Mouse (Mus musculus): ENCODE measurements at regions not wholly inside any gene's neighbourhood (a gene's known extent, or its start where the extent isn't known, plus 50 kb on each side); places are given as distances from the start of the nearest gene placed in this dataset.

DNA sequence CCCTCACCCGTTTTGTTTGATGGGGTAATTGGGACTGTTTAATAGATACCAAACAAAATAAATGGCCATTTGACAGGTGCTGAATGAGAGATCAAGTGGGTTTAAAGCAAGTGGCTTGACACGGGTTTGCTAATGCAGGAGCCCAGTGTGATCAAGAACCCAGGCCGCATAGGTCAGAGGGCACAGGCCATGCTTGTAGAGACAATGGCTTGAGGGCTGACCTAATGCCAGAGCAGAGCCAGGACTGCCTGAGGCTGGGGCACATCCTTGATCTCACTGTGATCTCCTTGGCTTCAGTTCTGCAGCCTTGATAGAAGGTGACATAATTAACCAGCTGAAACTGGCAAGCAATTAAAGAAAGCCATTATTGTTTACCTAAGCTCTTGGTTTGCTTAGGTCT is 420.0 kb downstream of the Fut8 start:
- Histone ChIP-seq H3K36me3 (ENCODE audit: control insufficient read depth, insufficient read depth) (no peaks in the 10 kb centered on the region), H3K4me3 (ENCODE audit: insufficient read depth, poor library complexity, severe bottlenecking) (no peak overlapping the region), H3K27me3 (ENCODE audit: control insufficient read depth, insufficient read depth, insufficient read length) (no peaks in the 10 kb centered on the region), H3K79me3 (ENCODE audit: low read depth) (no peaks in the 10 kb centered on the region), H3K79me2 (ENCODE audit: control insufficient read depth, insufficient read depth) (no peaks in the 10 kb centered on the region), H3ac (ENCODE audit: control insufficient read depth, insufficient read length, low read depth) (no peak overlapping the region)
- TF ChIP-seq CTCF (IDR thresholded peaks at IDR 0.05; ENCODE audit: control insufficient read depth, insufficient read depth, insufficient read length) = no peak
- TF ChIP-seq USF1 (IDR thresholded peaks at IDR 0.05; ENCODE audit: low read depth) = no peak
- no peak for TF ChIP-seq MYOG (IDR thresholded peaks at IDR 0.05; ENCODE audit: control insufficient read depth, extremely low read depth, insufficient read length)
- TF ChIP-seq FOSL1 (IDR thresholded peaks at IDR 0.05; ENCODE audit: insufficient read depth, low read length, poor library complexity, severe bottlenecking) = no peak
- TF ChIP-seq MYOD1 (IDR thresholded peaks at IDR 0.05; ENCODE audit: control insufficient read depth, insufficient read length, low read depth) = no peak
- no peak for TF ChIP-seq MAX (IDR thresholded peaks at IDR 0.05)
- no peak for TF ChIP-seq CEBPB (IDR thresholded peaks at IDR 0.05; ENCODE audit: low read depth)

DNA sequence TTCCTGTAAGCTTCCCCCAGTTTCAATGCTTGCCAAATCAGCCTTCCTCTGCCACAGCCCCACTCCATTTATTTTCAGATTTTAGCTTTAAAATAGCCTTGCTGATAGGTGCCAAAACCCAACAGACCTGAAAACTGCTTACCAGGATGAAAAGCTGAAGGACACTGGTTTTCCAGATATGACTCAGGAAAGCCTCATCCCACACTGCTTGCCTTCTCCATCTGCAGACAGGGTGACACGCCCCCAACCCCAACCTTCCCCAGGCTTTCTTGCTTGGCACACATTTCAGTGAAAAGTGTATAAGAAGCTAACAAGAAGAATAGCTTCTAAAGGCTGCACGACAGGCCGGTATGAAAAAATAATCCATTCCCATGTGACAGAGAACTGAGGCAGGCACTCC is 425.3 kb downstream of the Fut8 start:
- Histone ChIP-seq H3K79me2 (ENCODE audit: control insufficient read depth, insufficient read depth) (no peaks in the 10 kb centered on the region), H3ac (ENCODE audit: control insufficient read depth, insufficient read length, low read depth) (no peak overlapping the region), H3K27me3 (ENCODE audit: control insufficient read depth, insufficient read depth, insufficient read length) (no peaks in the 10 kb centered on the region), H3K79me3 (ENCODE audit: low read depth) (no peaks in the 10 kb centered on the region), H3K4me3 (ENCODE audit: insufficient read depth, poor library complexity, severe bottlenecking) (no peak overlapping the region), H3K36me3 (ENCODE audit: control insufficient read depth, insufficient read depth) (no peaks in the 10 kb centered on the region)
- TF ChIP-seq MAX (IDR thresholded peaks at IDR 0.05) (no peak), MYOG (IDR thresholded peaks at IDR 0.05; ENCODE audit: control insufficient read depth, extremely low read depth, insufficient read length) (no peak), MYOD1 (IDR thresholded peaks at IDR 0.05; ENCODE audit: control insufficient read depth, insufficient read length, low read depth) (no peak), FOSL1 (IDR thresholded peaks at IDR 0.05; ENCODE audit: insufficient read depth, low read length, poor library complexity, severe bottlenecking) (no peak), USF1 (IDR thresholded peaks at IDR 0.05; ENCODE audit: low read depth) (no peak), CTCF (IDR thresholded peaks at IDR 0.05; ENCODE audit: control insufficient read depth, insufficient read depth, insufficient read length) (no peak), CEBPB (IDR thresholded peaks at IDR 0.05; ENCODE audit: low read depth) (no peak)

DNA sequence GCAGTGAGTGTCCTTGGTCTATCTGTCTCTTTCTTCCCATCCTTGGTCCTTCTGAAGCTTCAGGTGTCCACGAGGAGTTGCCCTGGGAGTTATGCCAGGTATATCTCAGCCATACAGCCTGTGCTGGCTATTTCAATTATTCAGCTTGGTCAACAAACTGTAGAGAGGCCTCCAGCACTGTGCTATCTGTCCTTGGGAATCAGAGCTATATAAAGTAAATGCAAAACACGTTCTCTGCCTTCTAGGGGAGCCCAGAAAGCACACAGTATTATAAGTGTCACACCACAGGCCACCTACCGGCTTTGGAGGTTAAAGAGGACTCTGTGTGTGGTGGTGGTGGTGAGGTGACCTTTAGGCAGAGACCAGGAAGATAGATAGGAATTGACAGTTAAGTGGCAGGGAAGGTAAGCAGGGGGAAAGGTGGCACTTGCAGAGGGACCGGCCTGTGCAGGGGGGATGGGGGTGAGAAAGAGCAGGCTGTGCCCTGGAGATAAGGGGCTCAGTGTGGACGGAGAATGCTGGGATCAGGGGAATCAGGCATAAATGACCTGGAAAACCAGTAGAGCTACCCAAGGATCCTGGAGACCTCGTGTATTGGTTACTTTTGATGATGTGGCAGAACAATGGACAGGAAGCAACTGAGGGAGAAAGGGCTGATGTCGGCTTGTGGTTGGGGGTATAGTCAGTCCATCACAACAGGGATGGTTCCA is 425.9 kb downstream of the Fut8 start:
- Histone ChIP-seq H3ac (ENCODE audit: control insufficient read depth, insufficient read length, low read depth) (no peak overlapping the region), H3K79me2 (ENCODE audit: control insufficient read depth, insufficient read depth) (no peaks in the 10 kb centered on the region)
- TF ChIP-seq CEBPB (IDR thresholded peaks at IDR 0.05; ENCODE audit: low read depth) = no peak
- TF ChIP-seq CTCF (IDR thresholded peaks at IDR 0.05; ENCODE audit: control insufficient read depth, insufficient read depth, insufficient read length) = no peak
- no peak for TF ChIP-seq USF1 (IDR thresholded peaks at IDR 0.05; ENCODE audit: low read depth)
- no peak for TF ChIP-seq MAX (IDR thresholded peaks at IDR 0.05)
- TF ChIP-seq FOSL1 (IDR thresholded peaks at IDR 0.05; ENCODE audit: insufficient read depth, low read length, poor library complexity, severe bottlenecking) = no peak
- TF ChIP-seq MYOG (IDR thresholded peaks at IDR 0.05; ENCODE audit: control insufficient read depth, extremely low read depth, insufficient read length) = no peak
- no peak for TF ChIP-seq MYOD1 (IDR thresholded peaks at IDR 0.05; ENCODE audit: control insufficient read depth, insufficient read length, low read depth)

DNA sequence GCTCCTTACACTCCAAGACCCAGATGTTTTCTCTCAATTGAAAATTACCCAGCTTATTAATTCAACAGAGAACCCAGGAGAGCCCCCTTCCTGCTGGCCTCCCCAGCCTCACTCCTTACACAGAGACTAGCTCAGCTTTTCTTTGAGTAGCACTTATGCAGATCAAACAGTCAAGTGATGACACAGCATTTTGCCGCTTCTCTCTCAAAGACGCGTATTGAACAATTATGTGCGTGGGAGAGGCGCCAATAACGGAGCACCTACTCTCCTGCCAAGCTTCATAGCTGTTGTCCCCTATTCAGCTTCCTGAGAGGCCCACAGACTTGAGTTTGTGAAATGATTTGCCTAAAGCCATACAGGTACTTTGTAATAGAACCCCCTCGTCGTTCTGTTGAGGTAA is 428.5 kb downstream of the Fut8 start:
- TF ChIP-seq MYOG (IDR thresholded peaks at IDR 0.05; ENCODE audit: control insufficient read depth, extremely low read depth, insufficient read length) (no peak), MAX (IDR thresholded peaks at IDR 0.05) (no peak), MYOD1 (IDR thresholded peaks at IDR 0.05; ENCODE audit: control insufficient read depth, insufficient read length, low read depth) (no peak), FOSL1 (IDR thresholded peaks at IDR 0.05; ENCODE audit: insufficient read depth, low read length, poor library complexity, severe bottlenecking) (no peak), CTCF (IDR thresholded peaks at IDR 0.05; ENCODE audit: control insufficient read depth, insufficient read depth, insufficient read length) (no peak), CEBPB (IDR thresholded peaks at IDR 0.05; ENCODE audit: low read depth) (no peak)
- no peaks in the 10 kb centered on the region for H3K36me3 ChIP-seq (ENCODE audit: control insufficient read depth, insufficient read depth)
- H3K27me3 ChIP-seq (ENCODE audit: control insufficient read depth, insufficient read depth, insufficient read length) = peaks cover 6% of the 10 kb centered on the region
- H3ac ChIP-seq (ENCODE audit: control insufficient read depth, insufficient read length, low read depth) = no peak overlapping the region
- H3K4me3 ChIP-seq (ENCODE audit: insufficient read depth, poor library complexity, severe bottlenecking) = no peak overlapping the region
- no peaks in the 10 kb centered on the region for H3K79me2 ChIP-seq (ENCODE audit: control insufficient read depth, insufficient read depth)
- no peaks in the 10 kb centered on the region for H3K79me3 ChIP-seq (ENCODE audit: low read depth)

More for the DNA sequence above, 425.9 kb downstream of the Fut8 start:
- Histone ChIP-seq H3K4me3 (ENCODE audit: insufficient read depth, poor library complexity, severe bottlenecking) (no peak overlapping the region), H3K79me3 (ENCODE audit: low read depth) (no peaks in the 10 kb centered on the region), H3K36me3 (ENCODE audit: control insufficient read depth, insufficient read depth) (no peaks in the 10 kb centered on the region), H3K27me3 (ENCODE audit: control insufficient read depth, insufficient read depth, insufficient read length) (no peaks in the 10 kb centered on the region)

DNA sequence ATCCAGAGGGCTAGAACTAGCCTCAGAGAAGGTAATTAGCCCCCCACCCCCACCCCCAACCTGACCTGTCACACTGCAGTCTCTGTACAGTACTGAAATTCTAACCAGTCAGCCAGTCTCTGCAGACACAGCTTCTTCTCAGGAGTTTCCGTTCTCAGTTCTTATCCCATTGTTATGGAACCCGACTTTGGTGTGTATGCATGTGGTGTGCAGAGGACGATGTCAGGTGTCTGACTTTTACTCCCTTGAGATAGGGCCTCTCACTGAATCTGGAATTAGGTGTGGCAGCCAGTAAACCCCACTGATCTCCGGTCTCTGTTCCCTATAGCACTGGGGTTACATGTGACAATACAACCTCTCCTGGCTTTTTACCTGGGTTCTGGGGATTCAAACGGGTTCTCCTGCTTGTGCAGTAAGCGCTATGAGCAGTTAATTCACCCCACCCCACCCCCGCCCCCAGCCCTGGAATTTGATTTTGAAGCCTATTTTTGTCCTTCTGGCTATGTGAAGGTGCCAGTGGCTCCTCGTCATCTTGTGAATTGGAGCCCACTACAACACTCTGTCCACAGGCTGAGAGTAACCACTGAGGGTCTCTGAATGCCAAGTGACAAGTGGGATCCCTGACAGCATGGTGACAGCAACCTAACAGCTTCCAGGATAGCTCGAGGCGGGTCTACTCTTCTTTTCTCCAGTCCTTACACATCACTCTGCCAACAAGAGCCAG is 429.4 kb downstream of the Fut8 start:
- H3K4me3 ChIP-seq (ENCODE audit: insufficient read depth, poor library complexity, severe bottlenecking) = no peak overlapping the region
- H3ac ChIP-seq (ENCODE audit: control insufficient read depth, insufficient read length, low read depth) = no peak overlapping the region
- no peaks in the 10 kb centered on the region for H3K79me2 ChIP-seq (ENCODE audit: control insufficient read depth, insufficient read depth)
- H3K36me3 ChIP-seq (ENCODE audit: control insufficient read depth, insufficient read depth) = no peaks in the 10 kb centered on the region
- peaks cover 6% of the 10 kb centered on the region for H3K27me3 ChIP-seq (ENCODE audit: control insufficient read depth, insufficient read depth, insufficient read length)
- no peaks in the 10 kb centered on the region for H3K79me3 ChIP-seq (ENCODE audit: low read depth)
- TF ChIP-seq FOSL1 (IDR thresholded peaks at IDR 0.05; ENCODE audit: insufficient read depth, low read length, poor library complexity, severe bottlenecking) = no peak
- no peak for TF ChIP-seq MYOG (IDR thresholded peaks at IDR 0.05; ENCODE audit: control insufficient read depth, extremely low read depth, insufficient read length)
- no peak for TF ChIP-seq CTCF (IDR thresholded peaks at IDR 0.05; ENCODE audit: control insufficient read depth, insufficient read depth, insufficient read length)
